Mouse (Mus musculus): Measurements from ENCODE around the gene Slc30a3. TPM values are rescaled to one million over a fixed set of nuclear protein-coding genes. Genes with fewer than 3 reads are reported as not detected.
"Not testable (repeated sequence)": the region's sequence is repeated elsewhere in the genome, so short reads cannot be mapped to it uniquely, and the experiment has no call there.

Slc30a3 gene
- total RNA-seq, 2 experiments from 2014 or later, result not detected

DNA sequence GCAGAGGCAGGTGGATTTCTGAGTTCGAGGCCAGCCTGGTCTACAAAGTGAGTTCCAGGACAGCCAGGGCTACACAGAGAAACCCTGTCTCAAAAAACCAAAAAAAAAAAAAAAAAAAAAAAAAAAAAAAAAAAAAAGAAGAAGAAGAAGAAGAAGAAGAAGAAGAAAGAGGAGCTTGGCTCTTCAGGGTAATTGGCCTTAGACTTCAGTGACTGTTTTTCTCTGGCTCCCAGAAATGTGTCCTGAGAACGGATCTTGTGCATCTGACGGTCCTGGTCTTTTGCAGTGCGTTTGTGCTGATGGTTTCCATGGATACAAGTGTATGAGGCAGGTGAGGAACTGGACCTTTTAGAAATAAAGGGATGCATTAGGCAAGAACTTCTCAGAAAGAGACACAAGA lies 54.3 kb downstream of the Slc30a3 start:
- not testable (repeated sequence) for ATAC-seq (replicated peaks; ENCODE audit: poor library complexity)

DNA sequence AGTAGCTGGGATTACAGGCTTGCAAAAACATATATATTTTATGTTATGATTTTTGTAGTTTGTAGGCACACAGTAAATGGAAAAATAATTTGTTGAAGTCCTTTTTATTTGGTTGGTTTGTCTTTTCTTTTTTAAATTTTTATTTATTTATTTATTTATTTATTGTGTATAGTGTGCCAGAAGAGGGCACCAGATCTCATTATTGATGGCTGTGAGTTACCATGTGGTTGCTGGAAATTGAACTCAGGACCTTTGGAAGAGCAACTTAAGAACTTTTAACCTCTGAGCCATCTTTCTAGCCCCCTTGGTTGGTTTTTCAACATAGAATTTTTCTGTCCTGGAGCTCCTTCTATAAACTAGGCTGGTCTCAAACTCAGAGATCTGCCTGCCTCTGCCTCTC lies 57.6 kb downstream of the Slc30a3 start:
- ATAC-seq (replicated peaks; ENCODE audit: poor library complexity), result no peak

- ATAC-seq (replicated peaks; ENCODE audit: poor library complexity), result peak; percentile 45
Observed at GRCm38 (mm10) chr5:31048763-31049641, 59.0 kb downstream of the Slc30a3 start, which contains the start of gene Slc5a6. Gene Slc5a6, minus strand, starts transcription at chr5:31048924.

GRCm38 (mm10) chr5:31047848-31048762 lies 59.9 kb downstream of the Slc30a3 start, which contains the start of gene Atraid:
Gene Atraid, plus strand, starts transcription at chr5:31048312.
- ATAC-seq (replicated peaks; ENCODE audit: poor library complexity), result peak; percentile 85

DNA sequence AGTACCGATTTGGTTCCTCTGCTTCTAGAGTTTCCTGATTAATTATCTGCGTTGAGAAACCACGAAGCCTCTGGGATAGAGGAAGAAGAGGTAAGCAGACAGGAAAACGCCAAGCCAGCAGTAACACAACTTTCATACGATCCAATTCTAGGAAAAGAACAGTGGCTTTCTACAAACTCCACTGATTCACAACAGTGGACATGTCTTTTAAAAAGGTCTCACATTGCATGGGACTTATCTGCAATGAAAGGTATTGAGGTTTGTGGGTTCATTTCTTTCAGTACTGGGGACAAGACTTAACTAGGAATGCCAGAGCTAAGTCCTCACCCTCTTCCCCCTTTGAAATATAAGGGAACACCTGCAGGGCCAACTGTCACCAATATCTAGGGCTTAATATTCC lies 61.0 kb downstream of the Slc30a3 start:
- ATAC-seq (replicated peaks; ENCODE audit: poor library complexity), result no peak

GRCm38 (mm10) chr5:31046416-31046815 lies 61.6 kb downstream of the Slc30a3 start:
- ATAC-seq (replicated peaks; ENCODE audit: poor library complexity), result no peak

DNA sequence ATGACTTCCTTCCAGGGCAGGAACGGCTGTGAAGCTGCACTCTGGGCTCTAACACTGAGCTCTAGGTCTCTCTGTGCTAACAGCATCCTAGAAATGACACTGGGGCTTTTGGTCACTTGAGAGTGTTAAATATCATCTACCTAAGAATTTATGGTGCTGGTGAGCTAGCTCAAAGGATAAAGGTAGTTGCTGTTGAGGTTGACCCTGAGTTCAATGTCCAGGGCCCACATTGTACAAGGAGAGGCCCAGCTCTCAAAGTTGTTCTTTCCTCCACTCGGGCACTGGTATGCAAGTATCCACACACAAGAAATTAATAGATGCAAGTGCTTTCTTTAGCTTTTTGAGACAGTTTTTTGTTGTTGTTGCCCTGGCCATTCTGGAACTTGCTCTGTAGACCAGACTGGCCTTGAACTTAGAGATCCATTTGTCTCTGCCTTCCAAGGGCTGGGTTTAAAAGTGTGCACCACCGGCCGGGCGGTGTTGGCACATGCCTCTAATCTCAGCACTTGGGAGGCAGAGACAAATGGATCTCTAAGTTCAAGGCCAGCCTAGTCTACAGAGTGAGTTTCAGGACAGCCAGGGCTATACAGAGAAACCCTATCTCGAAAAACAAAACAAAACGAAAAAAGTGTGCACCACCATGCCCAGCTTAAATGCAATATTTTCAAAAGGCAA lies 69.7 kb downstream of the Slc30a3 start:
- no peak for ATAC-seq (replicated peaks; ENCODE audit: poor library complexity)

- ATAC-seq (replicated peaks; ENCODE audit: poor library complexity), result not testable (repeated sequence)
Observed at GRCm38 (mm10) chr5:31036556-31036955, 71.5 kb downstream of the Slc30a3 start.

Other genes with a start within 250 kb of the Slc30a3 start
- 18.2 and 23.9 TPM in 2 replicates for gene Tmem214, start 240.2 kb downstream of the Slc30a3 start, total RNA-seq (2015)
- gene Tmem214, start 240.2 kb downstream of the Slc30a3 start, total RNA-seq (2017), result 20.9 and 38.4 TPM in 2 replicates
- gene Agbl5, start 219.5 kb downstream of the Slc30a3 start, total RNA-seq (2015), result 12.4 and 13.8 TPM in 2 replicates
- 7.7 and 8.4 TPM in 2 replicates for gene Agbl5, start 219.5 kb downstream of the Slc30a3 start, total RNA-seq (2017)
- gene Ost4, start 200.4 kb downstream of the Slc30a3 start, total RNA-seq (2015), result 439 and 494 TPM in 2 replicates
- 259 and 297 TPM in 2 replicates for gene Ost4, start 200.4 kb downstream of the Slc30a3 start, total RNA-seq (2017)
- 49.7 and 64.5 TPM in 2 replicates for gene Emilin1, start 194.8 kb downstream of the Slc30a3 start, total RNA-seq (2015)
- 98.6 and 99.3 TPM in 2 replicates for gene Emilin1, start 194.8 kb downstream of the Slc30a3 start, total RNA-seq (2017)
- 74.3 and 88.2 TPM in 2 replicates for gene Khk, start 186.8 kb downstream of the Slc30a3 start, total RNA-seq (2015)
- 62.2 and 82.9 TPM in 2 replicates for gene Khk, start 186.8 kb downstream of the Slc30a3 start, total RNA-seq (2017)
- not detected in 2 replicates for gene Cgref1, start 162.6 kb downstream of the Slc30a3 start, total RNA-seq (2015)
- 1.7 TPM in 1 of 2 replicates, not detected in the other for gene Cgref1, start 162.6 kb downstream of the Slc30a3 start, total RNA-seq (2017)
- 53.5 and 54.6 TPM in 2 replicates for gene Preb, start 147.9 kb downstream of the Slc30a3 start, total RNA-seq (2015)
- gene Preb, start 147.9 kb downstream of the Slc30a3 start, total RNA-seq (2017), result 45.2 and 62.3 TPM in 2 replicates
- gene Tcf23, start 139.6 kb downstream of the Slc30a3 start, total RNA-seq (2015), result 0.02 TPM in 1 of 2 replicates, not detected in the other
- gene Tcf23, start 139.6 kb downstream of the Slc30a3 start, total RNA-seq (2017), result not detected in 2 replicates
- gene Atraid, start 59.9 kb downstream of the Slc30a3 start, total RNA-seq (2015), result 81.4 and 113 TPM in 2 replicates
- gene Atraid, start 59.9 kb downstream of the Slc30a3 start, total RNA-seq (2017), result 64.1 and 66.4 TPM in 2 replicates
- gene Slc5a6, start 59.3 kb downstream of the Slc30a3 start, total RNA-seq (2015), result 3.5 and 4.8 TPM in 2 replicates
- 7.5 and 8.9 TPM in 2 replicates for gene Slc5a6, start 59.3 kb downstream of the Slc30a3 start, total RNA-seq (2017)
- gene Cad, start 53.5 kb downstream of the Slc30a3 start, total RNA-seq (2015), result 43.4 and 51.2 TPM in 2 replicates
- 28.6 and 28.9 TPM in 2 replicates for gene Cad, start 53.5 kb downstream of the Slc30a3 start, total RNA-seq (2017)
- not detected in 2 replicates for gene Dnajc5g, start 2.0 kb downstream of the Slc30a3 start, total RNA-seq (2015)
- gene Dnajc5g, start 2.0 kb downstream of the Slc30a3 start, total RNA-seq (2017), result not detected in 2 replicates
- not detected in 2 replicates for gene Trim54, start 8.5 kb upstream of the Slc30a3 start, total RNA-seq (2015)
- not detected in 2 replicates for gene Trim54, start 8.5 kb upstream of the Slc30a3 start, total RNA-seq (2017)
- not detected in 2 replicates for gene Ucn, start 30.6 kb upstream of the Slc30a3 start, total RNA-seq (2015)
- gene Ucn, start 30.6 kb upstream of the Slc30a3 start, total RNA-seq (2017), result not detected in 2 replicates
- gene Mpv17, start 46.0 kb upstream of the Slc30a3 start, total RNA-seq (2015), result 27.1 and 35.3 TPM in 2 replicates
- 18.0 and 32.8 TPM in 2 replicates for gene Mpv17, start 46.0 kb upstream of the Slc30a3 start, total RNA-seq (2017)
- gene Gm29609, start 71.7 kb upstream of the Slc30a3 start, total RNA-seq (2015), result 0.35 and 0.59 TPM in 2 replicates
- 0.10 TPM in 1 of 2 replicates, not detected in the other for gene Gm29609, start 71.7 kb upstream of the Slc30a3 start, total RNA-seq (2017)
- 72.1 and 83.7 TPM in 2 replicates for gene Gtf3c2, start 71.9 kb upstream of the Slc30a3 start, total RNA-seq (2015)
- 46.9 and 63.5 TPM in 2 replicates for gene Gtf3c2, start 71.9 kb upstream of the Slc30a3 start, total RNA-seq (2017)
- gene Snx17, start 85.0 kb upstream of the Slc30a3 start, total RNA-seq (2015), result 52.1 and 54.2 TPM in 2 replicates
- 31.5 and 40.7 TPM in 2 replicates for gene Snx17, start 85.0 kb upstream of the Slc30a3 start, total RNA-seq (2017)
- 27.8 and 33.1 TPM in 2 replicates for gene Eif2b4, start 85.2 kb upstream of the Slc30a3 start, total RNA-seq (2015)
- 36.7 and 41.9 TPM in 2 replicates for gene Eif2b4, start 85.2 kb upstream of the Slc30a3 start, total RNA-seq (2017)
- 7.1 and 7.3 TPM in 2 replicates for gene Zfp513, start 94.1 kb upstream of the Slc30a3 start, total RNA-seq (2015)
- gene Zfp513, start 94.1 kb upstream of the Slc30a3 start, total RNA-seq (2017), result 4.3 and 4.5 TPM in 2 replicates
- gene Ppm1g, start 112.5 kb upstream of the Slc30a3 start, total RNA-seq (2015), result 109 and 131 TPM in 2 replicates
- gene Ppm1g, start 112.5 kb upstream of the Slc30a3 start, total RNA-seq (2017), result 168 and 213 TPM in 2 replicates
- 39.2 and 39.4 TPM in 2 replicates for gene Nrbp1, start 132.6 kb upstream of the Slc30a3 start, total RNA-seq (2015)
- gene Nrbp1, start 132.6 kb upstream of the Slc30a3 start, total RNA-seq (2017), result 77.5 and 98.0 TPM in 2 replicates
- gene Gm9970, start 133.0 kb upstream of the Slc30a3 start, total RNA-seq (2015), result not detected in 2 replicates
- 0.25 TPM in 1 of 2 replicates, not detected in the other for gene Gm9970, start 133.0 kb upstream of the Slc30a3 start, total RNA-seq (2017)
- gene Krtcap3, start 143.5 kb upstream of the Slc30a3 start, total RNA-seq (2015), result 1.3 and 2.1 TPM in 2 replicates
- 3.4 and 4.1 TPM in 2 replicates for gene Krtcap3, start 143.5 kb upstream of the Slc30a3 start, total RNA-seq (2017)
- 7.3 and 11.1 TPM in 2 replicates for gene Ift172, start 182.9 kb upstream of the Slc30a3 start, total RNA-seq (2015)
- 20.8 and 33.0 TPM in 2 replicates for gene Ift172, start 182.9 kb upstream of the Slc30a3 start, total RNA-seq (2017)
- not detected in 2 replicates for gene Fndc4, start 187.8 kb upstream of the Slc30a3 start, total RNA-seq (2015)
- not detected in 2 replicates for gene Fndc4, start 187.8 kb upstream of the Slc30a3 start, total RNA-seq (2017)
- not detected in 2 replicates for gene Gckr, start 189.2 kb upstream of the Slc30a3 start, total RNA-seq (2015)
- gene Gckr, start 189.2 kb upstream of the Slc30a3 start, total RNA-seq (2017), result not detected in 2 replicates